Mouse (Mus musculus) cerebellum, postnatal 14 days (tissue): Measurements from ENCODE around the gene Tenm2.

Experiments used
- DNase-seq, 2 experiments: peaks; one replicate each; pipeline ENCODE4 v3.0.0; 2021; ENCODE audit warnings: mixed read lengths in 2 of 2

The Tenm2 gene

DNA sequence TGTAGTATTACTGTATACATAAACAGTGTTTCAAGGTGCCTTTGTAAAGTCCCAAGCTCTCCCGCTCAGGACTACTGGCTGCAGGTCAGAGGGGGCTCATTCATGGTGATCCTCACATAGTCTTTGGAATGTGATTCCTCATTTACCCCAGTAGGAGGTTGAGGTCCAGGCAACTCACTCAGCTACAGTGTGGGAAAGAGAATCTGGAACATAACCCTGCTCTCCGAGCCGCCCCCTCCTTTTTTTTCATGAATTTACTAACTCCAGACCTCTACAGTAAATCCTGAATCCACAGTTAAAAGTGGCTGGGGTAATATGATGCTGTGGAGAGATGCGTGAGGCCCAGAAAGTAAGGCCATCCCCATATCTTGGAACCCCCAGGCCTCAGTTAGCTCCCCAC is 1066.0 kb downstream of the Tenm2 start:
- DNase-seq = no peak

DNA sequence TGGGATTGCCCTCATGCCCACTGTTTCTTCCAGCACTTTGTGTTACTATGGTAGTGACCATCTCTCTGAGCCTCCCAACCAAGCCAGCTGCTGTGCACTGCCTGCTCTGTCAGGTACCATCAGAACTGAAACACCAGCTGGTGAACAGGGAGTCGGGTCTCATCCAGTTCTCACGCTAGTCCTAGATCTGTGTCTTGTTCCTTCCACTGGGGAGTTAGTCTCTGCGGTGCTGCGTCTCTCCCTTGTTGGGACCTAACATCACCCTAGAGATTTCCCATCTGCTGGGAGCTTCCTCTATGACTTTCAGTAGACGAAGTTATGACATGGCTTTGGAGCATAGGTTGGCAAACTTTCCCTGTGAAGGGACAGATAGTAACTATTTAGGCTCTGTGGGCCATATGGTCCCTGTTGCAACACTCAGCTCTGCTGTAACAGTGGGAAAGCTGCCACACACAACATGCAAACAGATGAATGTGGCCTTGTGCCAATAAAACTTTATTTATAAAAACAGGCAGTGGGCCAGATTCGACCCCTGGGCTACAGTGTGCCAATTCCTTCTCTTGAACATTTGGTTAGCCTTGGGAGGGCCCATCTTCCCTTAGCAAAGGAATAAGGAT is 1066.7 kb downstream of the Tenm2 start:
- peak; percentile 29 to 56 for DNase-seq

DNA sequence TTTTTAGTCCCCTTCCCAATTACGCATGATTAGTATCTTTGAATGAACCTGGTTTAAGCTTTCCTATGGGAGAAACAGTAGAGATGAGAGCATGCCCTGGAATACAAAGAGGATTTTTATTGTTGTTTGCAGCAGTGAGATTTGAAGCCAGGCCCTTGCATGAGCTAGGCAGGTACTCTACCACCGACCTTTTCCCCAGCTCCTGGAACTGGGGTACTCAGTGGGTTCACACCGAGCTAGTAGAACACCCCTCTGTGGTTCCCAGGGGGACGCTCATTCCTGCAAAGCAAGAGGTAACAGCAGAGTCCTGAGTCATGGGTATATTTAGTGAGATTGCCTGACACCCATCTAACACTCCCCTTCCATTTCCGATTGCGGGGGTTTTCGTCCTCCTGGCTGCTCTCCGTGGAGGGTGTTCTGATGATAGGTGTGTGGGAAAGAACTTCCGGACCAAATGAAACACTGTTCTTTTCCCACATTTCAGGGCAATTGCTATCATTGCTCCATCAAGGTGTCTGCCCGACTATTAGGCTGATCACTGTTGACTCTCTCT is 1067.9 kb downstream of the Tenm2 start:
- DNase-seq = no peak

DNA sequence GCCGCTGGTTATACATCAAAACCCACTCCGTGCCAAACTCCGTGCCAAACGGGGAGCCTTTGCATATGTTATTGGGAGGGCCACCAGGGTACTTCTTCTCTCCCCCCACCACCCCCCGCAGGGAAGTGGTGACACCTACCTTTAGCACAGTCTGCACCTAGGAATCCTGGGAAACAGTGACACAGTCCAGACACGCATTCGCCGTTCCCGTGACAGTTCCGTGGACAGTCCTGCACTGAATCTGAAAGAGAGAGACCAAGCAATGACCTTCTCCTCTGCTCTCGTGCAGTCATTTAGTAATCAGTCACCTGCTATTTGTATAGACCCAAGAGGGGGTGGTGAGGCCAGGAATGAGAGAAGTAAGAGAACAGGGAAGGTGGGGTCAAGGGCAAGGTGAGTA is 1072.2 kb downstream of the Tenm2 start:
- peak in 1 of 2 experiments; percentile 6 for DNase-seq

DNA sequence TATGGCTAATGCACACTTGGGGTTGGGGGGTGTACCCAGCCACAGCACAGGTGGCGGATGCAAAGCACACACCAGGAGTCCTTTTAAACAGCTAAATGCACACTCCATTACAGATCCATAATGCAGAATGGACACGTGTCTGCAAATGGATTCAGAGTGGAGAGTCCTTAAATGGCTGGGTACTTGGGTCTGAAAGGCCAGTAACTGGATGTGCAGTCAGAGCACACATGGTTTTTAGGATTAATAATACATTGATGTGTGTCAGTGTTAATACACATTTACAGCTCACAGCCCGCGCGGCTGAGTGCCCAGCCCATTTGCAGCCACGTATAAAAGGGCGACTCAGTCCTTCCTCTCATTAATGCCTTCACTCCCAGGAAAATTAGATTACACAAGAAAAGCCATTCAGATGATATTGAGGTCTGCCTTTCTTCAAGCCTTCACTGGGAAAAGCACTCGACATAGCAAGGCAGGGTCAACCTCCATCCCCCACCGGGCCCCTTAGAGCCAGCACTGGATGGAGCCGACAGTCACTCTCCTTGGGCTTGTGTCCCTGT is 1073.9 kb downstream of the Tenm2 start:
- no peak for DNase-seq

DNA sequence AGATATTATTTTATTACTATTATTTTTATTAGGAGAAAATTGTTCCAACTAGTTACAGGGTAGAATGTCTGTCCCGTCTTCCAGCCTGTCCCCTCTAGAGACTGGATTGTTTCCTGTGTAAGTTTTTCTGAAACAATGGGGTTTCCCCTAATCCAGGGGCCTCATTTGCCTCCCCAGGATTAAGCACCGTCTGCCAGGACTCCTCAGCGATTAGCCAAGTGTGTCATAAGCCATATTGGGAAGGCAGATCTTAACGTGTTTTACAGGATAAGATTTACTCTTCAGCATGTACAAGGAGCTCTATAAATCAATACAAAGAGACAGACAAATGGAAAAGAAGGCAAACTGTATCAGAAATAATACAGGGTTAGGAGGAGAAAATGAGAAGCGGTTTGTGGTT is 1082.3 kb downstream of the Tenm2 start:
- DNase-seq = no peak

DNA sequence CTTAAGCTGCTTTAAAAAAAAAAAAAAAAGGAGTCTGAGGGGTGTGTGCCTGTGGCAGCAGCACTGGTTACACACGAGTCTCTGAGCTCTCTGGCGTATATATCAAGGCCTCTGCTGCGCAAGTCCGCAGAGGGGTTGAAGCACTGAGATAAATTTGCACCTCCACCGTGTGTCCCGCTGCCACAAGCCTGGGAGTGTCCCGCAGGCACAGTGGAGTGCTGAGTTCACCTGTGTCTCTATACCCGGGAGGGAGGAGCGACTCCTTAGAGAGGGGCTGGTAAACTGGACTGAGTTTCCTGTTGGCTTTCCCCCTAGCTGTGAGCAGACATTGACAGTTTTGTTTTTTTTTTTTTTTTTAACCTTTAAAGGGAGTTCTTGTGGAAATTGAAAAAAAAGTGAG is 1082.8 kb downstream of the Tenm2 start:
- no peak for DNase-seq

DNA sequence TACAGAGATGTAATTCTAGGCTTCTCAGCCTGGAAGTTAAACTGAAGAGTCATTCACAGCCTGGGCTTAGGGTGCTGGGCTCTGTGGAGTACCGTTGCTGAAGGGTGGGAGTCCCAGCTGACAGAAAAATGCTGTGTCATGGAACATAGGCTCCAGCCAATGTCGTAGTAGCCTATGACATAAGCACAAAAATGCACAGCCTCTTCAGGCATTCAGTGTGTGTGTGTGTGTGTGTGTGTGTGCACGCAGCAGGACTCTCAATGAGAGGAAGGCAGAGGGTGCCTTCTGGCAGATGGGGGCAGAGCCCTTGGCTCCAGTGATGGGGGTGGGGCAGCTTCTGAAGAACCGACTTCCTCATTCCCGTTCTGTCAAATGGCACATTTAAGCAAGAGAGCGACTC is 1083.5 kb downstream of the Tenm2 start:
- peak; percentile 25 to 39 for DNase-seq

DNA sequence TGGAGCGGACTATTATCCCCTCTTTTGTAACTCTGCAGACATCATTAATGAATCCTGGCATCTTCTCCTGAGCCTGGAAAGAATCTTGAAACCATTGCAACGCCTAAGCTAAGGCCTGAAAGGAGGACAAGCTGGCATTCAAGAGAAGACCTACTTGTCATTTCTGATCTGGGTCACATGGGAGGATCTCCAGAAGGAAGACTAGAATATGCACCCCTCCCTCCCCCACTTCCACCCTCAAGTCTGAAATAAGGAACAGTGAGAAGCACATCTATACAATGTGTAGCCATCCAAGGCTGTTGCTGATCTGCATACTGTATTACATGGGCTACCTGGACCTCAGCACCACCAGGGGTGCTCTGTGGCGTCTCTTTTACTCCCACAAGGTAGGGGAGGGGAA is 1086.7 kb downstream of the Tenm2 start:
- no peak for DNase-seq

DNA sequence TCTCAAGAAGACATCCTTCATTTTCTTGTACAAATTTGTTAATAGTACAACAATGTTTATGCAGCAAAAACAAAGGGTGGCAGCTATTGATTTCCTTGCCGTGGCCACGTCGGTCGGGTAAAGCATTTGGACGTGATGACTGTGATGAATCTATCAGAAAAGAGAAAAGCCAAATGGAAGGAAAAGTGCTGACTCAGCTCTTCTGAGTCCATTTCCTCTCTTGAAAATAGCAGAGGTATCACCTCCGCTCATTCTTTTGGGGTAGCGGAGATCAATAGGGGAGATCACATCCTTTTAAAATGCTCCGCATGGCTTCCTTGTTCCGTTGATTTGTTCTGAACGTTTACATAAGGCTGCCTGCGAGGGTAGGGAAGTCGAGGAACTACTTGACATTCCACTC is 1090.7 kb downstream of the Tenm2 start:
- DNase-seq = no peak

DNA sequence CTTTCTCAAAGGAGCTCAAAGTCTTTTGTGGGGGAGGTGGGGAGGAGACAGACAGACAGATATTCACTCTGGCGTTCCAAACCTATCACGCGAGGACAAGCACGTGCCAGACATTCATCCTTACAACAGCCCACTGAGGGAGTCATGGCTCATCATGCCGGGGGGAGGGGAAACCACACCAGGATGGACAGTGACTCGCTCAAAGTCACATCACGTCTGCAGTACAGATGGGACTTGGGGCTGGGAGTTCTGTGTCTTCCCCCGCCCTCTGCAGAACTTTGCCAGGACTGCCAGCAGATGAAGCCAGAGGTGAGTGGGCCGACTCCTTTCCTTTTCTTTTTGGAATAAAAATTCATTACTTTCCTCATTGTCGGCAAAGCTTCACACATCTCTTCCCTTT is 1095.4 kb downstream of the Tenm2 start:
- no peak for DNase-seq

DNA sequence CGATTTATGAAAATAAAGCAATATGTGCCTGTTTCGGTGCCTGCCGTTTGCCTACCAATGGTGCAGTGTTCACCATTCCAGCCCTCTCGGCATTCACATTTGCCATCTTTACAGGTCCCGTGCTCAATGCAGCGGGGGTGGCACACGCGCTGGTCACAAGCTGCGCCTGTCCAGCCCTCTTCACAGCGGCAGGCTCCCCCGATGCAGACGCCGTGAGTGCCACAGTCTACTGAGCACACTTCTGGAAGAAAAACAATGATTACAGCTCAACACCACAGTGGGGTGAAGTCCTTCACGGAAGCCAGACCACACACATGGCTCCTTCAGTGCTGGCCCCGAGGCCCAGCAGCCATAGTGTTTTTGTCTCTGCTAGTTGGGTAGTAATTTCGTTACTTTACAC is 1096.2 kb downstream of the Tenm2 start:
- no peak for DNase-seq

DNA sequence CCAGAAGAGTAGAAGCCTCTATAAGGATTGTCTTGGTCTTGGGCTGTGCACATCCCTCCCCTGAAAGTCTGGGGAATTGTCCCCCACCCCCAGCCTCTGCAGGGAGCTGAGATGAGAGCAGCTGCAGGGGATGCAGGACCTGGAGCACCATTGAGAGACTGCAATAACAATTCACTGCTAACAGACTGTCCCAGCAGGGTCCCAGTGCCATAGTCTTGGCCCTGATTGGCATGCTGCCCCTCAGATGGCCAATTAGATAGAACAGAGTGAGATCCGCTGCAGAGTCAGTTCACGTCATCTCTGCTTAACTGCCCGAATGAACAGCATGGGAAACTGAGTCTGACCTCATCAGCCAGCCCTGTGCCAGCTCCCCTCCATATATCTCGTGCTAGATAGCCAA is 1097.9 kb downstream of the Tenm2 start:
- peak; percentile 85 to 86 for DNase-seq

DNA sequence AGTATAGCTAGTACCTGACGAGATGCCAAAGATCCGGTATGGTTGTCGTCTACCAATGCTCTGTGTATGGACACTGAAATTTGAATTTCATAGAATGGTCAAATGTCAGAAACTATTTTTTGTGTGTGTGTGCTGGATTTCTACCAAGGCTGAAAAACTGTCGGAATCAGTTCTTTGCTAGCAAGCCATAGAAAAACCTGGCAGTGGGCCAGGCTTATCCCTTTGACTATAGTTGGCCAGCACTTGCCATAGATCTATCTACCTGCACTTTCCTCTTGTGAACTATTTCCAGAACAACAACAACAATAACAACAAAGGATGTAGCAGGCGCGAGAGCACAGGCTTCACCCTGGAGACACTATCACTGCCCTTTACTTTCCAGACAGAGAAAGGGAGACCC is 1098.5 kb downstream of the Tenm2 start:
- DNase-seq = peak; percentile 61 to 64

DNA sequence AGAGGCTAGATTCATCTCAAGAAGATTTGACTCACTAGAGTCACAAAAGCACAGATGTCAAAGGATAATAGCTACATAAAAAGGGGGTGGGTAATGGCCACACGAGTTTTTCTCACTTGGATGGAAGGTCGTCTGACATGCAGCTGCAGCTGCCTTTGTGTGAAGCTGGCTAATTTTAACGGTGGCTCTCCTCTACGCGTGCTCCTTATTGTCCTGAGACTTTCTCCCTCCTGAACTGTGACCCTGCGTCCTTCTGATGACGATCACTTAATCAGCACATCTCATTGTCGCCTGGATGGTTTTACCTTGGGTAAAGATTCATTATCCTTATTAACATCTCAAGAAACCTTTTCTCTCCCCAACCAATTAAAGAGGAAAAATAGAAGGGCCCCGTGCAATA is 1101.1 kb downstream of the Tenm2 start:
- DNase-seq = no peak

DNA sequence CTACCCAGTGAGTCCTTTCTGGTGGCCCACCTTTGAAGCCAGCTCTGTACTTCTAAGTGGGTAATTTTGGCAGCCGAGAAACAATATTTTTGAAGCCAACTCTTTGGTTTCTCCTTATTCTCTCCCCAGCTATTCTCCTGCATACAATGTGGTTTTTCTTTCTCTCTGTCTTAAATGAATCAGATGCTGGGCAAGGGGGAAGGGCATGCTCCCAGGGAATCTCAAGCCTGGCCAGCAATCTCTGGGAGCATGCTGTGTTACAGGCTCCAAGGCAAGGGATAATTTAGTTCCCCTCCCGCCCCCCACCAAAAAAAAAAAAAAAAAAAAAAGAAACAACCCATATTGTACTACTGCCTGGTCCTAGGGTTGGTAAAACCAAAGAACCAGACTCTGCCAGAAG is 1112.5 kb downstream of the Tenm2 start:
- DNase-seq = no peak

DNA sequence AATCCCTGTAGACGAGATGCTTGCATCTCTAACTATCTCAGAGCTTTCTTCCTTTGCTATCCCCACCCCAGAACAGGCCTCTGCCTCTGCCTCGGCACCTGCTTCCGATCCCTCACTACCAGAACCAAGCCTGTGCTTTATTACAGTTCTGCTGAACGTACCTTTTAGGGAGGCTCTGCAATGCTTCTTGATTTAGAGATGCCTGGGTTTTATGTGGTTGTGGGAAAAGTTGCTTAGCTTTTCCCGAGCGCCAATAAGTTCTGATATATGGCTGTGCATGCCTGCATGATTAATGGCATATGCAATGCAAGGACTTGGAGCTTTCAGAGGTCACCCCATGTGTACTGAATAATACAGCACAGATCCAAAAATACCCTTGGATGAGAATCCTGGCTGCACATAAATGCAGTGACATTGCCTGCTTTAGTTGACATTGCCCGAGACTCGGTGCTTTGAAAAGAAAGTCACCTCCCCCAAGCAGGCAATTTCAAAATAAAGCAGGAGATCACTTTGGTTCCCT is 1114.3 kb downstream of the Tenm2 start:
- no peak for DNase-seq

DNA sequence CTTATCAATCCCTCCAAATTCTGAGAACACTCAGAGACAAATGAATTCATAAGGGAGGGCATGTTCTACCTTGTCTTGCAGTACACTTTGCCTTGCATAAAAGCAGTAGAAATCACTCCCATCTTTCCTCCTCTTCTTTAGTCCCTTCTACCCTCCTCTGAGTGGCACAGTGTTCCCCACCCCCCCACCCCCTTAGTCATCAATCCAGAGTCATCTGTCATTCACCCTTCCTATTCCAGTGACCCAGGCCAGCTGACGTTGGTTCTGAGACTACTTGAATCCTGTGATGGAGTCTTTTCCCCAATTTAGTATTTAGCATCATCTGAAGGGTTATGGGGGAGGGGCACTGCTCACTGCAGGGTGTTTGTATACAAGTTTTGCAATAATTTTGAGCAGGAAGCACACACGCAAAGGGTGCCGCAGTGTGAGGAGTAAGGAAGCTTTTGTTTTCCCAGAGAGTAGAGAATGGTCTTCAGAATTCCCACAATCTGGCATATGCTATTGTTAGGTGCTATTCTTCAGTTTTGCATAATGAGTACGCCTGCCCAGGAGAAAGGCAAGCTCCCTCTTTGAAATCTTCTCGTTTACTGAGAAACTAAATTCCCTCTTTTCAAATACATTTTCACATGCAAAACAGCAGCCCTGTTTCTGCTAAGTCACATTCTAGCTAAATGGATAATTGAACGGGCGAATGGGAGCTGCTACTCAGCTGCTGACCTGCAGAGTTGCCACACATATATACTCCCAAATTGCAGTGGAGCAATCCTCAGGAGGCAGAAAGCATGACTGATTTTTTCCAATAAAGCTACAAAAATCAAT is 1115.0 kb downstream of the Tenm2 start:
- no peak for DNase-seq

DNA sequence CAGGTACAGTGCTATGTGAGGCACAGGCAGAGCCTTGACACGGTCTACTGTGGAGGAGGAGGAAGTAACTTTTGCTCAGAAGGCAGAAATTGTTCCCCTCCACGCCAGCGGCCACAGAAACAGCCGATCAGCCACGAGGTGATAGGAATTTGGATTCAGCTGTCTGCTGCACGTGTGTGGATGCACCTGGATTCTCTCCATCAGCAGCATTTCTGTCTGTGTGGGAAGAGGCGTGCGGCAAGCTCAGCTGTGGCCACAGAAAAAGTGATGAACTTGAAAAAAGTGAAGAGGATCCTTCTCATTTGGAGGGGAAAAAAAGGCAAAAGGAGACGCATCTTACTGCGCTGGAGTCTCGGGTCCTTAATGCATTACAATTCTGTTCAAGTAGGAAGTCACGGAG is 1122.4 kb downstream of the Tenm2 start:
- no peak for DNase-seq

DNA sequence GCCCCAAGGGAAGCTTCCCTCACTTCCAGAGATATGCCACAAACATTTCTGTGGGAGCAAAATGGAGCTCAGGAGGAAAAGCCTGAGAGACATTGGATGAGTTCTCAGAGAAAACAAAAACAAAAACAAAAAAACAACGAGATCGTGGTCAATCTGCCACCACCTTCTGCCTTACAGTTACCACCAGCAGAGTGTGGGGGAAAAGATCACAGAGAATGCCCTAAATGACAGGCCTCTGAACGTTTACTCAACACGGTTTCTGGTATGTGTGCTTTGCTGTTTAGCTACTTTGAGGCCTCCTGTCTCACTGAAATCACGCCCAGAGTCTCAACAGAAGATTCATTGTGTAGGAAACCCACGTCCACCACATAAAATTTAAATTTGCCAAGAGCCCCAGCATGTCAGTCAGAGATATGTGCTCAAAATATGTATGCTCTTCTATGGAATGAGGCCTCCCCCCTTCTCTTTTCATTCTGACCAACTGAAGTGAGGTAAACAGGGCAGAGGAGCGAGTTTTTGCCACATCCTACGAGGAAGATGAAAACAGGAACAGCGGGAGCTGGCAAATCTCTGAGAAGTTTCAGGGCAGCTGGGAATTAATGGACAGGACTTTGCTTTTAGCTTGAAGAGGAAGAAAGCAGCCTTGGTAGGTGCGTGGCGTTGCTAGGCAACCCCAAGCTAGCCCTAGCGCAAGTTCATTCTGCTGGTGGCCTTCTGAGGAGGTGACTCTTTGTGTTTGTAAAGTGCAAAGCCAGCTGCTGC is 1126.6 kb downstream of the Tenm2 start:
- peak; percentile 17 to 20 for DNase-seq

DNA sequence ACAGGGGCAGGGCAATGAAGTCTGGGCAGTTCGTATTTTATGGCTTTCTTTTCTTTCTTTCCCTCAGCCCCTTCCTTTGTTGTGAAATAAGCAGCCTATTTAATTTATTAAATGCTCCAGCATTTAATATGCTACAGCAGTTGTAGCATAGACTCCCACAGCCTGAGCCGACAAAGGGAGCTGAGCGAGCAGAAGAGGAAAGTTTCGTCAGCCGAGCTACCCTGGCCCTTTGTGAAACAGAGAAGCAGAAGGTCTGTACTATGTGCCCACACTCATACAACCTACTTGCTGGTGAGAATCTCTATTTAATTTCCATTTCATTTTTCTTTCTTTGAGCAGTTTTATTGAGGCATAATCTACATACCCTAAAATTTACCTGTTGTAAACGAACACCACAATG is 1127.9 kb downstream of the Tenm2 start:
- DNase-seq = no peak

DNA sequence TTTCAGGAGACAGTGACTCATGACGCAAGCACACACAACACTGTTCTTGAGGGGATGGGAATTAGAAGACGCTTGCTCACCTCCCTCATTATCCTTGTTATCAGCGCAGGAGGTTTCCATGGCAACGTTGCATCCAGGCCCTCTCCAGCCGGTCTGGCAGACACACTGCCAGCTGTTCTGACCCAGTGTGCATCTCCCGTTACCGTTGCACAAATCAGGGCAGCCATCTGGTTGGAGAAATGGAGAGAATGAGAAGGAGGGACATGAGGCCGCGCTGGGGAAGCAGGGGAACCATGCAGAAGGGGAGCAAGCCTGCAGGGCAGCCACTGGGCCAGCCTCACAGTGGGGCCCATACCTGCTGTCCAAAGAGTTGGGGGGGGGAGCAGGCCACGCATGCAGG is 1129.1 kb downstream of the Tenm2 start:
- DNase-seq = peak; percentile 38 to 59

DNA sequence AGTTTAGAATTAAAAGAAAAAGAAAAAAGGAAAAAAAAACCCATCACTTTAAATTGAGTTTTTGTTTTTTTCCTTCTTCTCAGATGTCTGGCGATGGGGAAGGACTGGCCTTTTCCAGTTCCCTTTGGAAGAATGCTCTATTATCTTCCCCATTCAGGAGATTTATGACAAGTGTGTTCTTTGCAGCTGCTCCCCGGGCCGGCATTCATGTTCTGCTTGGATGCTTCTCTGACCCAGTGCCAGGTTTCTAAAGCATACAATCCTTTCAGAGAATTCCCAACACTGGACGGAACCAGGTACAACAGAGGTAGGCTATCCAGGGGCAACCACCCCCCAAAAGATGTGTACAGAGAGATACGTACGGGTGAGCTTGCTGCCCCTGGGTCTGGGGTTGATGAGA is 1132.2 kb downstream of the Tenm2 start:
- peak; percentile 61 to 67 for DNase-seq
